Mouse (Mus musculus) megakaryocyte, embryonic 14.5 days (primary cell): Measurements from ENCODE around the gene Icam1.

Source experiments
- FLI1 ChIP-seq: IDR thresholded peaks from 2 replicates; pipeline ENCODE4 v1.6.1; 2012; ENCODE audit warnings: low read length, inconsistent platforms, mixed read lengths
- GATA1 ChIP-seq: IDR thresholded peaks from 3 replicates; pipeline ENCODE4 v1.6.1; 2012; ENCODE audit warnings: mixed read lengths, low read length, inconsistent platforms, borderline replicate concordance

- TF ChIP-seq GATA1 (no peak), FLI1 (no peak)
Observed at GRCm38 (mm10) chr9:20995069-20995468, 20.7 kb upstream of the Icam1 start.
